Mouse (Mus musculus) C2C12 (cell line): ENCODE results near the gene Mndal.

Source experiments
- CTCF ChIP-seq: IDR thresholded peaks from one replicate; pipeline ENCODE4 v1.5.1; 2011; ENCODE audit not compliant: control insufficient read depth, insufficient read depth, insufficient read length
- MYOD1 ChIP-seq: IDR thresholded peaks from one replicate; pipeline ENCODE4 v1.6.1; 2011; ENCODE audit warnings: low read depth; ENCODE audit not compliant: control insufficient read depth, insufficient read length

DNA sequence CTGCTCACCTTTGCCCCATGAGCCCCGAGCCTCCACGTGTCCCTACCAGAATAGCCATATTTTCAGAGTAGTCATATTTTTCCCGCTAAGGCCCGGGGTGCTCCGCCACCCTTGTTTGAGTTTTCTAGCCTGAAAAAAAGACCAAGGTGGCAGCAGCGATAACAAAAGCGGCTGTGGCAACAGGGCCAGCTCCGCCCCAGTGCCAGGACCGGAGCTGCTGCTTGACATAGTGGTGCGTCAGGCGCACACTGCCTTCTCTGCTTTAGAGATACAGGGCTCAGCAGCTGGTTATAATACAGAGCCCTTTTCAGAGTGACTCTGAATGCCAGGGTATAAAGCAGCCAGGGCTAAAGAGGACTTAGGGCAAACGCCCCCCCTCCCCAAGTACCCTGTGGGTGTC is 75.8 kb downstream of the Mndal start:
- TF ChIP-seq CTCF (no peak), MYOD1 (no peak)
